Mouse (Mus musculus) embryo, embryonic 11 days (tissue): ENCODE results near the gene Dcdc2a.
A peak's percentile ranks its signal among the peaks of the same experiment; 100 is the strongest.

Experiments used
- DNase-seq: peaks from one replicate; pipeline ENCODE4 v3.0.0-alpha.2; 2015

The Dcdc2a gene

GRCm38 (mm10) chr13:25186436-25187325 lies 130.9 kb downstream of the Dcdc2a start:
- DNase-seq: peak; percentile 68

DNA sequence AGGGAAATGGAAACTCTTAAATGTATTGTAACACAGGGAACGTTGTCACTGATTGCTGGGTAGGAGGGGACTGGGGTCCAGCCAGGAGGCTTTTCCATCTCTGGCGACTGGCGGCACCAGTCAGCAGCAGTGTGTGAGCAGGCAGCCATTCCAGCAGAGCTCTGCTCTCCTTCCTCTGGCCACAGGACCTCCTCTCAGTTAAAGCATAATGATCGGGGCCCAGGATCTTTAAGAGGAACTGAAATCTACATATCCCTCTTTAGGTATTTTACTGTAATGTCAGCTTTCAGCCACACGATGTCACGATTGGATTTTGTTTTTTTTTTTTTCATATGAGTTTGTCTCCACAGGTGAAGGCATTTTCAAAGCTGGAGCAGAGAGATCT lies 131.5 kb downstream of the Dcdc2a start:
- DNase-seq: peak; percentile 61

DNA sequence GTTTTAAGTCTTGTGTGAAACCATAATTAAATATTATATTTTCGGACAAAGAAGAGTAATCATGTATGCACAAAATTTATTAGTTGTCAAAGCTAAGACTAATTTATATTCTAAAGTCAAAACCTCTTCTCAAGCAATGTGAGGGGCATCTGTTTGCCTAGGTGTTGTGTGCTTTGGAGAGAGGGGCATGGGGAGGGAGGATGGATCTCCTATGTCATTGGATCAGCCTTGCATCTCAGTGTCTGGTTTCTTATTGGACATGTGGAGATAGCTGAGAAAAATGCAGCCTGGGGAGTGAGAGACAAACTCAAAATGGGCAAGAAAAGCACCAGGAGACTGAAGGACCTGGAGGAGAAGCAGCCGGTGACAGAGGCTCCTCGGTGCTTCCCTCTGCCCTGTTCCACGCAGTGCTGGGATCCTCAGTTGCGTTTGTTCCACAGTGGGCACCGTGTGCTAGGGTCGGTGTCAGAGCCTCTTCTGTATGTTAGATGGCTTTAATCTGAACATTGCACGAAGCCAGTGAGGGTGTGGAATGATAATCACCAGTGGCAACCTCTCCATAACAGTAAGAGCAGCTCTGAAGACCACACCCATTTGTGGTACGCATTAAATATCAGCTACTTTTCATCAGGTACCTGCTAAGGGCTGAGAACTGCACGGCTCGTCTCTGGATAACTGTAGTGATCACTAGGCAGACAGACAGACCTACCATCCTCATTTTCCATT lies 133.8 kb downstream of the Dcdc2a start:
- no peak for DNase-seq

DNA sequence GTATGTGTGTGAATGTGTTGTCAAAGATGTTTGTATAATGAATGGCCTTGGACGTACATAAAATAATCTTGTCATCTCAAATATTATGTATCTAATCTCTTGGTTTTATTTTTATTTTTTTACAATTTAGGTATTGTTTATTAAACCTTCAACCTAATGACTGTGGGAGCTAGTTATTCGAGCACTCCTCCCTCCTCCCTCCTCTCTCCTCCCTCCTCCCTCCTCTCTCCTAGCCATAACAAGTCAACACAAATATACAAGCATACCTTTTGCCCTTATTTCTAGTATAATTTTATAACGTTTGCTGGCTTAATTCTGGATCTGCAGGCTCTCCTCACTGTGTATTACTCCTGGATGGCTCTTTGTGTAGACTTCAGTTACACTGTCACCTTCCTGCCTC lies 134.4 kb downstream of the Dcdc2a start:
- no peak for DNase-seq

- DNase-seq: no peak
Observed at GRCm38 (mm10) chr13:25195706-25196105, 139.9 kb downstream of the Dcdc2a start.

GRCm38 (mm10) chr13:25199916-25200315 lies 144.1 kb downstream of the Dcdc2a start:
- no peak for DNase-seq

GRCm38 (mm10) chr13:25206950-25207349 lies 151.1 kb downstream of the Dcdc2a start:
- DNase-seq: no peak

DNA sequence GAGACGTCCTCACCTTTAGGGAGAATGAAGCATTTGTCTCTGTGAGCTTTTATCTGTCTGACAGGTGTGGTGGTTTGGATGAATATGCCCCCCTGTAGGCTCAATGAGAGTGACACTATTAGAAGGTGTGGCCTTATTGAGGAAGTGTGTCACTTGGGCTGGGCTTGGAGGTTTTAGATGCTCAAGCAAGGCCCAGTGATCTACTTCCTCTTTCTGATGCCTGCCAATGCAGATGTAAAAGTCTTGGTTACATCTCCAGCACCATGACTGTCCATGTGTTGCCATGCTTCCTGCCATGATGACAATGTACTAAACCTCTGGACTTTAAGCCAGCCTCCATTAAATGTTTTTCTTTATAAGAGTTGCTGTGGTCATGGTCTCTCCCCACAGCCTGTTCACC lies 162.6 kb downstream of the Dcdc2a start:
- no peak for DNase-seq

DNA sequence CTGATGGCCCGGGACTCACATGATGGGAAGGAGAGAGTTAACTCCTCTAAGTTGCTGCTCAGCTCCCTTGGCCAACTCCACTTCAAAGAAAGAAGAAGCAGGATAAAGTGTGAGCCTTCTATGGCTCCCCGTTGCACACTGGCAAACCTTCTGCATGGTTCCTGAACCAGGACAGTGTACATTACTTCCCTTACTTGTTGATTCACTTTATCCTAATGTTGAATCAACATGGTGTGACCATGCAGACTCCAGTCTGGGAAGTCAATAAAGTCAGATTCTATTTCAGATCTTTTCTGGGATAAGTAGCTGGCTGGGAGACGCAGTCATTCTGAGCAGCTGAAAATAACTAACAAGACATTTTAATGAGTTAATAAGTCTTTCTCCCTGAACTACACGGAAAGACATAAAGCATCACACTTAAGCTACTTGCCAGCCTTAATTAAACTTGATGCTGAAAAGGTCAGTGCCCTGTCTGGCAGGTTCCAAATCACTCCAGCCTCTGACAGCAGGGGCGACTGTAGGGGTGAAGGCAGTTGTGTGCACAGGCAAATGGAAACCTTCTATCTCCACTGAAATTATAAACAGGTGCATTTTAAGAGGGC lies 164.5 kb downstream of the Dcdc2a start:
- DNase-seq: no peak

DNA sequence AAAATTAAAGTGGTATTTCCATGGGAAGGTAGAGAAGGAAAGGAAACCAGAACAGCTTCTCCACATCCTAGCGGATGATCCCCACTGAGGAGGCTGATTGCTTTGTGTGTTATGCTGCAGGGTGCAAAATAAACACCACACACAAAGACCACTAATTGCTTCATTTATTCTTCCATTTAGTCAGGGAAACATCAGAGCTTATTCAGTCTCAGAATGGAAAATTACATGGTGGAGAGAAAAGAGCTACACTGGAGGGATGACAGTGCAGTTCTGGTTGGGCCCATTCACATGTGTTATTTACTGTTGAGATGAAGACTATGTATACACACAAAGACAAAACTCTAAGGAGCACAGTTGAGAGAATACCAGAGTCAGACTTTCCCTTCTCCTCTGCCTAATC lies 196.1 kb downstream of the Dcdc2a start:
- no peak for DNase-seq

GRCm38 (mm10) chr13:25254478-25255263 lies 198.9 kb downstream of the Dcdc2a start:
- peak; percentile 13 for DNase-seq

- no peak for DNase-seq
Observed at GRCm38 (mm10) chr13:25257608-25258007, 201.8 kb downstream of the Dcdc2a start.
